Comparison of ENCODE assay signal across 2 mouse cellular contexts in the genomic region with DNA sequence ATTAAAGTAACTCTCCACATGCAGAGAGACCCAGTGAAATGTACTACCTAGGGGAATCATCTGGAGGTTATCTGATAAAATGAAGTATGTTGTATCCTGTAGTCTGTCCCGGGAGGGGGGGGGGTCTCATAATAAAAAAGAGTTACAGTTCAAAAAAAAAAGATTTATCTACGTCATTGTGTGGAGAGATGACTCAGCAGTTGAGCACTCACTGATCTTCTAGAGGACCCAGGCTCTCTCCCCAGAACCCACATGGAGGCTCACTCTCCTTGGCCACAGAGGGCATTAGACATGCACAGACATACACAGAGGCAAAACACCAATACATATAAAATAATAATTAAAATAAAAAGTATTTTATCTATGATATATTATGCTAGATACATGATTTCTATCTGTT.
TF ChIP-seq lines count a peak whose summit lies in the region.

No protein-coding gene starts in this region.

TF ChIP-seq in MEL, 35 proteins besides CTCF, POLR2A, EP300 and RAD21 (continued from another document):
- TF ChIP-seq CHD2 (IDR thresholded peaks at IDR 0.05; ENCODE audit: low read length) (no peak), MAFK (IDR thresholded peaks at IDR 0.05; ENCODE audit: borderline replicate concordance, low read depth, low read length) (no peak), ZC3H11A (IDR thresholded peaks at IDR 0.05; ENCODE audit: low read depth, low read length) (no peak), POLR2AphosphoS5 (IDR thresholded peaks at IDR 0.05; ENCODE audit: borderline replicate concordance, low read depth, low read length) (no peak), ZNF384 (IDR thresholded peaks at IDR 0.05; ENCODE audit: low read depth, low read length) (peak; percentile 62), ZKSCAN1 (IDR thresholded peaks at IDR 0.05; ENCODE audit: low read depth, low read length) (no peak), MAX (IDR thresholded peaks at IDR 0.05; ENCODE audit: low read length) (no peak), POLR2AphosphoS2 (IDR thresholded peaks at IDR 0.05; ENCODE audit: low read length) (no peak), ZMIZ1 (IDR thresholded peaks at IDR 0.05; ENCODE audit: low read depth, low read length) (no peak), USF1 (IDR thresholded peaks at IDR 0.05; ENCODE audit: low read depth, low read length) (no peak)
TF ChIP-seq in MEL: peak in this region for 2.

TF ChIP-seq in myocyte, 11 proteins besides CTCF, POLR2A, EP300 and RAD21 (continued from another document):
- TF ChIP-seq USF1 (IDR thresholded peaks at IDR 0.05; ENCODE audit: low read depth) (no peak), CEBPB (IDR thresholded peaks at IDR 0.05; ENCODE audit: insufficient read depth, poor library complexity, severe bottlenecking) (no peak), E2F4 (IDR thresholded peaks at IDR 0.05; ENCODE audit: insufficient read depth) (no peak), SRF (IDR thresholded peaks at IDR 0.05; ENCODE audit: control insufficient read depth, insufficient read length, low read depth) (no peak), REST (IDR thresholded peaks at IDR 0.05; ENCODE audit: insufficient read depth, insufficient read length) (no peak)
